Comparison of ENCODE assay signal across 21 mouse cellular contexts in the genomic region with DNA sequence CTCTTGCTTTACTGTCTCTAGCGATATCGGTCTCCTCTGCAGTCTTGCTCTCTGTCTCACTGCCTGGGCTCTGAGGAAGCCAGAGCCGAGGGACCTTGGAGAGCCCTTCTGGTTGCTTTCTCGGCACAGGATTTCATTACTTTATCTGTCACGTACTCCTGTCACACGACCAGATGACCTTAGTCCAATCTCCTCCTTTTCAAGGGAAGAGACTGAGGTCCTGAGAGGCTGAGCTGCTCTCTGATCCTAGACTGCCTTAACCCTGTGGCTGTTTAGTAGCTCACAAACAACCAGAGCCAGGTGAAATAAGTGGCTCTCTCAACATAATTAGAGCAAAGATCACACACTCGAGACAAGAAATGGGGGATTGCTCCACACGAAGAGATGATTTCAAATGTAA. TPM values are rescaled to one million over a fixed set of nuclear protein-coding genes. Genes with fewer than 3 reads are reported as not detected.
DNase-seq lines count a peak whose midpoint lies in the region; ATAC-seq lines count a peak whose summit lies in the region.
"Had no signal": no experiment of that assay in that cellular context is flagged by ENCODE, and none has a peak within 500 bp of the region (broad histone marks: within the 10 kb centered on the region; RNA-seq: fewer than 3 reads in every experiment).

No protein-coding gene starts in this region.

- H3K4me1 ChIP-seq in heart, embryonic 13.5 days, result peaks cover 52% of the 10 kb centered on the region
- peaks cover 27% of the 10 kb centered on the region for H3K4me1 ChIP-seq in kidney, embryonic 15.5 days
- H3K4me1 ChIP-seq in midbrain, embryonic 16.5 days (ENCODE audit: control insufficient read depth, insufficient read depth, low read length), result peaks cover 12% of the 10 kb centered on the region

- no peaks in the 10 kb centered on the region for H3K27me3 ChIP-seq in heart, embryonic 13.5 days (replicated peaks)
- no peaks in the 10 kb centered on the region for H3K27me3 ChIP-seq in kidney, embryonic 15.5 days
- H3K27me3 ChIP-seq in midbrain, embryonic 16.5 days (ENCODE audit: control insufficient read depth, insufficient read depth, low read depth, low read length), result no peaks in the 10 kb centered on the region
- H3K27me3 ChIP-seq: forebrain, embryonic 13.5 days; limb, embryonic 13.5 days; liver, embryonic 12.5 days; neural tube, embryonic 15.5 days had no signal

- H3K9ac ChIP-seq in heart, embryonic 13.5 days, result peak overlapping the region; percentile 13
- H3K9ac ChIP-seq in kidney, embryonic 15.5 days, result no peak overlapping the region
- no peak overlapping the region for H3K9ac ChIP-seq in midbrain, embryonic 16.5 days (ENCODE audit: low read depth, low read length)
- H3K9ac ChIP-seq: forebrain, embryonic 13.5 days; limb, embryonic 13.5 days; liver, embryonic 12.5 days; neural tube, embryonic 15.5 days had no signal

- H3K9me3 ChIP-seq in heart, embryonic 13.5 days, result no peaks in the 10 kb centered on the region
- no peaks in the 10 kb centered on the region for H3K9me3 ChIP-seq in kidney, embryonic 15.5 days (replicated peaks)
- no peaks in the 10 kb centered on the region for H3K9me3 ChIP-seq in midbrain, embryonic 16.5 days (replicated peaks; ENCODE audit: control insufficient read depth, low read length, poor library complexity, severe bottlenecking)
- H3K9me3 ChIP-seq: forebrain, embryonic 13.5 days; hindbrain, embryonic 10.5 days; limb, embryonic 13.5 days; liver, embryonic 12.5 days; neural tube, embryonic 15.5 days had no signal

- WGBS in heart, embryonic 13.5 days, result 33% methylated on average over 8 of the region's 8 CpGs
- 55% methylated on average over 8 of the region's 8 CpGs for WGBS in kidney, embryonic 15.5 days
- WGBS in midbrain, embryonic 16.5 days, result 47% methylated on average over 8 of the region's 8 CpGs

- H3K27ac ChIP-seq in heart, embryonic 13.5 days (replicated peaks), result no peak overlapping the region
- H3K27ac ChIP-seq in kidney, embryonic 15.5 days, result no peak overlapping the region
- H3K27ac ChIP-seq in midbrain, embryonic 16.5 days (ENCODE audit: low read length), result peak overlapping the region; percentile 19
- H3K27ac ChIP-seq: forebrain, embryonic 13.5 days; gastrocnemius, adult 2 months; hindbrain, embryonic 10.5 days; limb, embryonic 13.5 days; liver, embryonic 12.5 days; neural tube, embryonic 15.5 days had no signal

- peak; percentile 41 for DNase-seq in adrenal gland, adult 2 months
- no peak for DNase-seq in adrenal gland, adult 8-10 months
- DNase-seq in heart, postnatal 14 days, result no peak
- DNase-seq in kidney, postnatal 36 days, result peak; percentile 24 to 31
- DNase-seq: cerebellum, adult 9-10 months; gastrocnemius, adult 2 months; kidney, postnatal 25 days; lung, adult 18-20 months; lung, postnatal 10 days; thymus, adult 18-20 months; thymus, postnatal 36 days had no signal

- no peak for ATAC-seq in heart, embryonic 13.5 days (ENCODE audit: extremely low read depth, insufficient number of reproducible peaks, low FRiP score, low TSS enrichment)
- no peak for ATAC-seq in kidney, embryonic 15.5 days (replicated peaks; ENCODE audit: low FRiP score)
- no peak for ATAC-seq in midbrain, embryonic 16.5 days
- ATAC-seq: forebrain, embryonic 13.5 days; hindbrain, embryonic 16.5 days; intestine, postnatal 0 days; liver, embryonic 12.5 days had no signal

- no peak overlapping the region for H3K4me3 ChIP-seq in heart, embryonic 13.5 days
- H3K4me3 ChIP-seq in kidney, embryonic 15.5 days (replicated peaks), result no peak overlapping the region
- no peak overlapping the region for H3K4me3 ChIP-seq in midbrain, embryonic 16.5 days (ENCODE audit: low read depth, low read length)
- H3K4me3 ChIP-seq: forebrain, embryonic 13.5 days; gastrocnemius, adult 2 months; hindbrain, embryonic 10.5 days; limb, embryonic 13.5 days; liver, embryonic 12.5 days; neural tube, embryonic 15.5 days had no signal

- intact Hi-C loops in heart, postnatal 14 days (cut with DNase I), result no loop called here

- no peaks in the 10 kb centered on the region for H3K36me3 ChIP-seq in heart, embryonic 13.5 days
- H3K36me3 ChIP-seq in kidney, embryonic 15.5 days, result no peaks in the 10 kb centered on the region
- no peaks in the 10 kb centered on the region for H3K36me3 ChIP-seq in midbrain, embryonic 16.5 days (ENCODE audit: control insufficient read depth, insufficient read depth, low read length)
- H3K36me3 ChIP-seq: hindbrain, embryonic 10.5 days; limb, embryonic 13.5 days; liver, embryonic 12.5 days; neural tube, embryonic 15.5 days had no signal

- 0 out of 2 replicates have a peak overlapping the region, but pooled peaks have one; percentile 5 for H3K4me2 ChIP-seq in heart, embryonic 13.5 days
- no peak overlapping the region for H3K4me2 ChIP-seq in kidney, embryonic 15.5 days
- H3K4me2 ChIP-seq in midbrain, embryonic 16.5 days (ENCODE audit: low read length), result no peak overlapping the region
- H3K4me2 ChIP-seq: forebrain, embryonic 13.5 days; limb, embryonic 13.5 days; liver, embryonic 12.5 days; neural tube, embryonic 15.5 days had no signal

RNA-seq across cellular contexts. Expression of a gene that starts 19.3 kb away (rescaled TPM):
- 10 to 100 TPM; 10.3 to 12.2 TPM for total RNA-seq in adrenal gland, adult 2 months (2021)
- 9.7 and 10.8 TPM in 2 replicates for polyA plus RNA-seq in adrenal gland, adult 2 months (2012; rRNA removed)
- total RNA-seq in adrenal gland, adult 8-10 months (2022), result 10 to 100 TPM in 3 of 4 experiments, 1 to 10 TPM in 1; 8.0 to 16.0 (median 15.5) TPM
- polyA plus RNA-seq in heart, embryonic 13.5 days (2015; fragmentation: Nextera tagmentation; extraction: Ambion mirVana), result 2.4 and 3.1 TPM in 2 replicates
- total RNA-seq in heart, postnatal 14 days (2021), result 1 to 10 TPM; 6.5 to 8.2 TPM
- polyA plus RNA-seq in kidney, embryonic 15.5 days (2015; fragmentation: Nextera tagmentation; extraction: Ambion mirVana), result 4.1 and 4.6 TPM in 2 replicates
- polyA plus RNA-seq in midbrain, embryonic 16.5 days (2015; fragmentation: Nextera tagmentation; extraction: Ambion mirVana), result 3.6 and 4.6 TPM in 2 replicates

Comparison
In these comparisons a context has a peak if more than half of its experiments do, and no peak if none do; other contexts are left out.
1. DNase-seq: peak in adrenal gland, adult 2 months (single experiment) and kidney, postnatal 36 days (2 of 2); none in adrenal gland, adult 8-10 months (single experiment) and heart, postnatal 14 days (0 of 2).